Mouse (Mus musculus) intestine, postnatal 0 days (tissue): ENCODE results near the gene Prps2. TPM values are rescaled to one million over a fixed set of nuclear protein-coding genes. Genes with fewer than 3 reads are reported as not detected.

Source experiments
- ATAC-seq: fragments of 200-750 bp; cut with Nextera tagmentation; 2 replicates; pipeline ENCODE4 v1.8.0; 2017; ENCODE audit warnings: mild to moderate bottlenecking, moderate TSS enrichment, moderate library complexity
- H3K27ac ChIP-seq: fragments of 300-500 bp; sonication (generic); 2 replicates; pipeline ENCODE4 v1.5.1; 2014; ENCODE audit warnings: mild to moderate bottlenecking, low read depth, low read length, moderate library complexity
- H3K27me3 ChIP-seq: fragments of 300-500 bp; sonication (generic); replicated peaks from 2 replicates; pipeline ENCODE4 v1.6.1; 2014; ENCODE audit warnings: low read length, mixed read lengths; ENCODE audit not compliant: control insufficient read depth, insufficient read depth
- H3K36me3 ChIP-seq: fragments of 300-500 bp; sonication (generic); 2 replicates; pipeline ENCODE4 v1.6.1; 2014; ENCODE audit warnings: mild to moderate bottlenecking, moderate library complexity; ENCODE audit not compliant: control insufficient read depth, insufficient read depth
- H3K4me1 ChIP-seq: fragments of 300-500 bp; sonication (generic); replicated peaks from 2 replicates; pipeline ENCODE4 v1.6.1; 2014; ENCODE audit warnings: antibody characterized with exemption, low read length, mixed read lengths; ENCODE audit not compliant: control insufficient read depth, insufficient read depth
- H3K4me2 ChIP-seq: fragments of 300-500 bp; sonication (generic); replicated peaks from 2 replicates; pipeline ENCODE4 v1.6.1; 2014; ENCODE audit warnings: low read depth, mild to moderate bottlenecking, moderate library complexity
- H3K4me3 ChIP-seq: fragments of 300-500 bp; sonication (generic); 2 replicates; pipeline ENCODE4 v1.5.1; 2014; ENCODE audit warnings: low read depth, low read length
- H3K9ac ChIP-seq: fragments of 300-500 bp; sonication (generic); 2 replicates; pipeline ENCODE4 v1.6.1; 2014; ENCODE audit warnings: mild to moderate bottlenecking, low read depth, low read length
- H3K9me3 ChIP-seq: fragments of 300-500 bp; sonication (generic); 2 replicates; pipeline ENCODE4 v1.6.1; 2016; ENCODE audit warnings: mixed run types; ENCODE audit not compliant: control insufficient read depth
- CTCF ChIP-seq: sonication (generic); IDR thresholded peaks from 2 replicates; pipeline ENCODE4 v1.5.1; 2016; ENCODE audit warnings: low read depth, mild to moderate bottlenecking, control low read depth, antibody characterized with exemption, moderate library complexity
- WGBS: fragments of 180-500 bp; shearing (Covaris S2); extraction: QIAGEN DNeasy Blood & Tissue Kit; methylation state at CpG from one replicate; pipeline ENCODE4 v1.1.7; 2014; 5-methylcytosine and 5-hydroxymethylcytosine counted together
- polyA plus RNA-seq: library from polyadenylated mRNA; unstranded; fragments of >200 nt; fragmentation: Nextera tagmentation; extraction: Ambion mirVana; gene quantifications from 2 replicates; pipeline ENCODE4 v1.2.1, GENCODE M21; 2015

The Prps2 gene
- polyA plus RNA-seq, 1 experiment from 2014 or later, result 10.1 TPM

DNA sequence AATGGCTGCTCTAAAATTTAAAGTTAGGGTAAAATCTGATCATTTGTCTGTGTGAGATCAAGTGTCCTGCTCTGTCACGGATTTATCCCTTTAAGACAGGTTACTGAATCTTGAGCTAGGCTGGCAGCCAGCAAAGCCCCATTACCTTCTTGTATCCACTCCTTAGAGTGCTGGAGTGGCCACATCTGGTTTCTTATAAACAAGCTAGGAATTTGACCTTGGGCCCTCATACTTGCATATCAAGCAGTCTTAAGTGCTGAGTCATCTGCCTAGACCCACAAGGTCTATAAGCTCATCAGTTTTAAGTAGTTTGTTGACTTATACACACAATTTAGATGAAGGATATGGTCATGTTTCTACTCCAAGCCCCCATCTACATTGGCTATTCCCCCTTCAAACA, 38.2 kb downstream of the Prps2 start:
- Histone ChIP-seq H3K4me2 (no peak overlapping the region), H3K4me3 (no peak overlapping the region), H3K27me3 (no peaks in the 10 kb centered on the region), H3K9me3 (no peaks in the 10 kb centered on the region), H3K9ac (no peak overlapping the region), H3K36me3 (no peaks in the 10 kb centered on the region), H3K27ac (no peak overlapping the region), H3K4me1 (no peaks in the 10 kb centered on the region)
- no peak for ATAC-seq
- no peak for TF ChIP-seq CTCF
- 77% methylated on average over 1 of the region's 1 CpGs for WGBS

DNA sequence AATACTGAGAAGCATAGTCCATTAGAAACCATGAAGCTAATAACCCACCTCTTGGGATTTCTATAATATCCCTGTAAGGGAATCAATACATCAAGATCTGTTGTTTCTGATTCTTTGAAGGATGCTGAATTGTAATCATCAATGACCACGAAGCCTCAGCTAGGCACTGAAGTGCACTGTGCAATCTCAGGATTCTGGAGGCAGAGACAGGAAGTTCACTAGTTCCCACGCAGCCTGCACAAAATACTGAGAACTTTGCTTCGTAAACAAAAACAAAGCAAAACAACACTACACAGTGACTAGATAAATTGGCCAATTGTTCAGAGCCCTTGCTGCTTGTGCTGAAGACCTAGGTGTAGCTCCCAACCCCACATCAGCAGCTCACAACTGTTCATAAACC, 40.7 kb downstream of the Prps2 start:
- Histone ChIP-seq H3K4me1 (no peaks in the 10 kb centered on the region), H3K9ac (no peak overlapping the region), H3K9me3 (no peaks in the 10 kb centered on the region), H3K27me3 (no peaks in the 10 kb centered on the region), H3K4me3 (no peak overlapping the region), H3K36me3 (no peaks in the 10 kb centered on the region), H3K4me2 (no peak overlapping the region), H3K27ac (no peak overlapping the region)
- no peak for ATAC-seq
- TF ChIP-seq CTCF, result no peak
- WGBS, result 73% methylated on average over 3 of the region's 3 CpGs

DNA sequence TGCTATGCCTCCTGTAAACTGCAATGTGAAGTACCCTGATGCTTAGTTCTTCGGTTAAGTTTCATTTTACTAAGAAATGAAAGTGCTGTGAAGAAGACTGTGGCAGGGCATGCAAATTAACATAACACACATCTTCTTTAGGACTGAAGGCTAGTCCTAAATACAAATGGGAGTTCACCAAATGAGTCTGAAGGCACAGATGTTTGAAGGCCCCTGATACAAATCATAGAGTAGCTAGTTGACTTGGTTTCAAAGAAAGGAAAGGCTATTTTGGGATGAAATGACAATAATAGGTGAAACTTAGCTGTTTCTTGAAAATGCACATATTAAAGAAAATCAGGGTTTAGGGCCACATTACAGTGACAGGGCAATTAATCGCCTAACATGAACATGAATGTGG, 42.4 kb downstream of the Prps2 start:
- WGBS, result 89% methylated on average over 2 of the region's 2 CpGs

DNA sequence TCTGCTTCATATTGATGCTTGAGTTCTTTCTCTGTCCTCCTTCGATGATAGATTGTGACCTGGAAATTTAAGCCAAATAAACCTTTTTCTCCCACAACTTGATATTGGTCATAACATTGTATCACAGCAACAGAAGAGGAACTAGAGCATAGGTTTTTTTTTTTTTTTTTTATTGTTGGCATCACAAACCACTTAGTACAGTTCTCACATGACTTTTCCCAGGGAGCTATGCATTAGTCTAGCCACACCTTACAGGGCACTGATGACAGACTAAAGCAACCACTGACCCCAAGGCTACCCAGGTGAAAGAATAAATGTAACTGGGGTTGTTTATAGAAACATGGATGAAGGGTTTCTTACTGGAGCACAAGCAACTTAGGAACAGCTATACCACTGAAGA, 44.6 kb downstream of the Prps2 start:
- no peaks in the 10 kb centered on the region for H3K27me3 ChIP-seq
- no peak overlapping the region for H3K9ac ChIP-seq
- H3K4me3 ChIP-seq, result no peak overlapping the region
- no peak overlapping the region for H3K27ac ChIP-seq
- no peaks in the 10 kb centered on the region for H3K4me1 ChIP-seq
- no peak for TF ChIP-seq CTCF
- WGBS, result 94% methylated on average over 1 of the region's 1 CpGs
- ATAC-seq, result no peak
- H3K4me2 ChIP-seq, result no peak overlapping the region
- no peaks in the 10 kb centered on the region for H3K9me3 ChIP-seq
- H3K36me3 ChIP-seq, result no peaks in the 10 kb centered on the region

More for the DNA sequence above, 42.4 kb downstream of the Prps2 start:
- Histone ChIP-seq H3K36me3 (no peaks in the 10 kb centered on the region), H3K27ac (no peak overlapping the region), H3K9ac (no peak overlapping the region), H3K4me1 (no peaks in the 10 kb centered on the region), H3K9me3 (no peaks in the 10 kb centered on the region), H3K27me3 (no peaks in the 10 kb centered on the region), H3K4me2 (no peak overlapping the region), H3K4me3 (no peak overlapping the region)
- ATAC-seq, result no peak
- no peak for TF ChIP-seq CTCF

DNA sequence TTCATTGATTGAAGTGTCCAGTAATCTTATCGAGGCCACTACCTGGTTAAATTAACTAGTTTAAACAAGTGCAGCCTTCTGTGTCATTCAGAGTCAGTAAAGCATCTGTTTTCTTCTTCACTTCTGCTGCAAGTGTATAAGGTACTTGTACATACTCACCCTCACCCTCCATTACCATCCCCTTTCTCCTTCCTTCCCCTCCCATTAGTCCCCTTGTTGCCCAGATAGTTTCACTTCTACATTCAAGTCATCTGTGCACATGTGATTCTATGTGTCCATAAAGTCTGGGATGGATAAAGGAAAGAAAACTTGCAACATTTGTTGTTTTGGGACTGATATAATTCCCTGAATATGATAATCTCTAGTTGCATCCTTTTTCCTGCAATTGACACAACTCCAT, 48.0 kb downstream of the Prps2 start:
- ATAC-seq, result no peak
- WGBS, result 92% methylated on average over 1 of the region's 1 CpGs
- no peaks in the 10 kb centered on the region for H3K9me3 ChIP-seq
- H3K4me1 ChIP-seq, result no peaks in the 10 kb centered on the region
- H3K9ac ChIP-seq, result no peak overlapping the region
- no peak overlapping the region for H3K4me2 ChIP-seq
- no peaks in the 10 kb centered on the region for H3K27me3 ChIP-seq
- H3K4me3 ChIP-seq, result no peak overlapping the region
- no peak overlapping the region for H3K27ac ChIP-seq
- no peaks in the 10 kb centered on the region for H3K36me3 ChIP-seq
- no peak for TF ChIP-seq CTCF

DNA sequence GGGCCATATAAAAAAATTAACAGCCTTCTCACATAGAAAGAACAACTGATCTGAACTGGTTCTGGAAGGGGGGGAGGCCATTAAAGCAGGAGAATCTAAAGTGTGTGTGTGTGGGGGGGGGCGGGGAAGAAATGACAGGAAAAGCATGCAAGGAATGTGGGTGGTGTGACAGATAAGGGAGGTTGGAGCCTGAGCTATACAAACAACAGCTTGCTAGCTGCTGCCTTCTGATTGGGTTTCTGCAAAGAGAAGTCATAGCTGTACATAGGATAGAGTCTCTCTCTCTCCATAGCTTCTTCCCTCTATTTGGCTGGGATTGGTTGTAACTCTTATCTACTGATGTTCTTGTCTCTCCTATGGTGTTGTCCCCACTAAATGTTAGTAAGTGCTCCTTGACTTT, 49.9 kb downstream of the Prps2 start:
- no peaks in the 10 kb centered on the region for H3K27me3 ChIP-seq
- no peak overlapping the region for H3K27ac ChIP-seq
- no peak overlapping the region for H3K4me3 ChIP-seq
- no peaks in the 10 kb centered on the region for H3K9me3 ChIP-seq
- no peak for ATAC-seq
- H3K4me2 ChIP-seq, result no peak overlapping the region
- H3K36me3 ChIP-seq, result no peaks in the 10 kb centered on the region
- WGBS, result 63% methylated on average over 1 of the region's 1 CpGs
- no peak for TF ChIP-seq CTCF
- no peak overlapping the region for H3K9ac ChIP-seq
- no peaks in the 10 kb centered on the region for H3K4me1 ChIP-seq

DNA sequence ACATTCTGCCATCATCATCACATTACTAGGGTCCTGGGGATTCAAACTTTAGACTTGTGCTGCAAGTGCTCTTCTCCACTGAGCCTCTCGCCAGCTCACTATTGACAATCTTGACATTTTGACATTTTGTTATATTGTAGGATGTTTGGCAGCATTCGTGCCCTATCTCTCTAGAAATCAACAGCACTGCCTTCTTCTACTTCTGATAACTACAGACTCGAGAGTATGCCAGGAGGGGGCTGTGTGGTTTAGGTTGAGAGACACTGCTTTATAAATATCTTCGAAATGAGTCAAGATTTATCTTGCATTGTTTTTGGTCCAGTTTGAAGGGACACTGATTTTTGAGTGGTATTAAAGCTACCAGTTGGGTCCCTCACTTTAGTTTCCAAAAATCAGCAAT, 51.6 kb downstream of the Prps2 start:
- no peak for TF ChIP-seq CTCF
- H3K9me3 ChIP-seq, result no peaks in the 10 kb centered on the region
- H3K4me1 ChIP-seq, result no peaks in the 10 kb centered on the region
- no peak overlapping the region for H3K9ac ChIP-seq
- H3K4me3 ChIP-seq, result no peak overlapping the region
- H3K4me2 ChIP-seq, result no peak overlapping the region
- 65% methylated on average over 4 of the region's 4 CpGs for WGBS
- H3K27me3 ChIP-seq, result no peaks in the 10 kb centered on the region
- H3K36me3 ChIP-seq, result no peaks in the 10 kb centered on the region
- ATAC-seq, result no peak
- no peak overlapping the region for H3K27ac ChIP-seq
